Mouse (Mus musculus) embryonic facial prominence, embryonic 12.5 days (tissue): ENCODE measurements around the gene Gcg. TPM values are rescaled to one million over a fixed set of nuclear protein-coding genes. Genes with fewer than 3 reads are reported as not detected.

Experiments
- ATAC-seq: fragments of 200-750 bp; cut with Nextera tagmentation; 2 replicates; pipeline ENCODE4 v1.8.0; 2017; ENCODE audit not compliant: insufficient number of reproducible peaks, insufficient read depth, low FRiP score, low TSS enrichment
- H3K27ac ChIP-seq: fragments of 300-500 bp; sonication (generic); 2 replicates; pipeline ENCODE4 v1.5.1; 2016; ENCODE audit warnings: mild to moderate bottlenecking
- H3K27me3 ChIP-seq: fragments of 300-500 bp; sonication (generic); 2 replicates; pipeline ENCODE4 v1.6.1; 2016; ENCODE audit warnings: mild to moderate bottlenecking, moderate library complexity
- H3K36me3 ChIP-seq: fragments of 300-500 bp; sonication (generic); 2 replicates; pipeline ENCODE4 v1.6.1; 2016; ENCODE audit warnings: mild to moderate bottlenecking
- H3K4me1 ChIP-seq: fragments of 300-500 bp; sonication (generic); 2 replicates; pipeline ENCODE4 v1.6.1; 2016
- H3K4me2 ChIP-seq: fragments of 300-500 bp; sonication (generic); replicated peaks from 2 replicates; pipeline ENCODE4 v1.6.1; 2016; ENCODE audit warnings: mild to moderate bottlenecking, moderate library complexity
- H3K4me3 ChIP-seq: fragments of 300-500 bp; sonication (generic); 2 replicates; pipeline ENCODE4 v1.5.1; 2016; ENCODE audit warnings: mild to moderate bottlenecking
- H3K9ac ChIP-seq: fragments of 300-500 bp; sonication (generic); 2 replicates; pipeline ENCODE4 v1.6.1; 2016; ENCODE audit warnings: mild to moderate bottlenecking, moderate library complexity
- H3K9me3 ChIP-seq: fragments of 300-500 bp; sonication (generic); 2 replicates; pipeline ENCODE4 v1.6.1; 2016; ENCODE audit warnings: mild to moderate bottlenecking, moderate library complexity
- WGBS: fragments of 180-500 bp; shearing (Covaris S2); methylation state at CpG from one replicate; pipeline ENCODE4 v1.1.7; 2016; 5-methylcytosine and 5-hydroxymethylcytosine counted together
- polyA plus RNA-seq: library from polyadenylated mRNA; unstranded; fragments of >200 nt; fragmentation: Nextera tagmentation; extraction: Ambion mirVana; gene quantifications from 2 replicates; pipeline ENCODE4 v1.2.1, GENCODE M21; 2016

Gene Gcg
- polyA plus RNA-seq, 1 experiment from 2014 or later: 0.56 TPM

DNA sequence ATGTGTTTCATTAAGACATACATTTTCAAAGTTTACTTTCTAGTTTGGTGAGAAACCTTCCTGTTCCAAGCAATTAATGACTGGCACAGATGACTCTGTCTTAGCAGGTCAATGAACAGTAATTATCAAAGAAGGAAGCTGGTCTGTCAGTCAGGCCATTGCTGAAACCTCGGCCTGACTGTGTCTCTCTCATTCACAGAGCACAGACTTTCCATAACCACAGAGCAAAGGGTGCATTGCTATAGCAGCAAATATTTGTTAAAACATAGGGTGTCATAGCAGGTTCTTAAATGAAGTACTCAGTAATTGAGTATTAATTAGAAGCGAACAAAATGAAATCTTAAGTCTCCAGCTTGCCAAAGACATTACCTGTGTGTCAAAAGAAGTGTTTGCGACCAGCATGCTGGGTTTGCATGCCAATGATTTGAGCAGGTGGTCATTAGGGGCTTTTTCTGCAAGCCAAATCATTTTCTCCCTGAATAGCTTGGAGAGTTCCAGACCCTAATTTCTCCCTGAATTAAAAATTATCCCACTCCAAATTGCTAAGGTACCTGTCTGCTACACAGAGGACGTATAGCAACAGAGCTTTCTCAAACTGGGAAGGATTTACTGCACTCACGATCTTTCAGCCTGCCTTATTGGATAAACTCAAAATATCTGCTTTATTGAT is 14.0 kb upstream of the Gcg start:
- Histone ChIP-seq H3K9ac (no peak overlapping the region), H3K4me2 (no peak overlapping the region), H3K36me3 (no peaks in the 10 kb centered on the region), H3K27me3 (no peaks in the 10 kb centered on the region), H3K9me3 (no peaks in the 10 kb centered on the region), H3K4me3 (no peak overlapping the region), H3K4me1 (no peaks in the 10 kb centered on the region), H3K27ac (no peak overlapping the region)
- WGBS: 71% methylated on average over 5 of the region's 5 CpGs
- ATAC-seq: no peak

DNA sequence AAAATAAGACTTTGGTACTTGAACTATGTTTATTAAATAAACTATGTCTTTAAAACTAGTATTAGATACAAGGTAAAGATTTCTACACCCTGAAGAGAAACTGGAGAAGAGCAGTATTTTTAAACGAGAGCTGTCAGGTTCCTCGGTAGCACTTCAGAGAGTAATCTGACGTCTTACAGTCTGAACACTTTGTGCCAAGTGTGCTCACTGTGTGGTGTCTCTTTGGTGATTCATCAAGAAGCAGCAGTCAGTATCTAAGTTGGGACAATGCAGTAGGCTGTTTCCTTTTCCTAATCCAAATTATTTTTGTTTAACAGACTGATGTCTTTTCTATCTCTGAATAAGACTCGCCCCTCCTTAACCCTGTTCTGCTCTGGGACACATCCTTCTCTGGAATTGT is 12.0 kb upstream of the Gcg start:
- ATAC-seq: no peak
- H3K27ac ChIP-seq: no peak overlapping the region
- H3K4me1 ChIP-seq: no peaks in the 10 kb centered on the region
- H3K9me3 ChIP-seq: no peaks in the 10 kb centered on the region
- H3K4me2 ChIP-seq: no peak overlapping the region
- no peak overlapping the region for H3K4me3 ChIP-seq
- H3K9ac ChIP-seq: no peak overlapping the region
- whole genome bisulfite sequencing: 79% methylated on average over 4 of the region's 4 CpGs
- no peaks in the 10 kb centered on the region for H3K36me3 ChIP-seq
- no peaks in the 10 kb centered on the region for H3K27me3 ChIP-seq

DNA sequence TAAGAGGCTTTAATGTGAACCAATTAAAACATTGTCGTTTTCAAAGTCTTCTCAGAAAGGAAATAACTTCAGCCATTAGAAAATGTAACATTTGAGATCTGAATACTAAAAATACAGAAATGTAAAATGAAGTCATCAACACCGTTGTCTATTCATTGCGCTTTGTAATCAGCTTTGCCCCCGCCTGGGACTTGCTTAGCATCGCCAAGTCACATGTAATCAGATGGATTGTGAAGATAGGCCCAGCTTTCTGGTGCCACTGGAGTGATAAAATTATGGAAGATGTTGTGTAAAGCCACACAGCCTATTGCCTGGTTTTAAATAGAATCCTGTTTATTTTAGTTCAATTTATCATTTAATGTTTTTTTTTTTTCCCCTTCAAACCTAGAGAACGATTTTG is 6.4 kb upstream of the Gcg start:
- ATAC-seq: no peak
- Histone ChIP-seq H3K4me3 (no peak overlapping the region), H3K9ac (no peak overlapping the region), H3K9me3 (no peaks in the 10 kb centered on the region), H3K27ac (no peak overlapping the region), H3K4me1 (no peaks in the 10 kb centered on the region), H3K36me3 (no peaks in the 10 kb centered on the region), H3K4me2 (no peak overlapping the region), H3K27me3 (no peaks in the 10 kb centered on the region)
- WGBS: 82% methylated on average over 6 of the region's 6 CpGs

DNA sequence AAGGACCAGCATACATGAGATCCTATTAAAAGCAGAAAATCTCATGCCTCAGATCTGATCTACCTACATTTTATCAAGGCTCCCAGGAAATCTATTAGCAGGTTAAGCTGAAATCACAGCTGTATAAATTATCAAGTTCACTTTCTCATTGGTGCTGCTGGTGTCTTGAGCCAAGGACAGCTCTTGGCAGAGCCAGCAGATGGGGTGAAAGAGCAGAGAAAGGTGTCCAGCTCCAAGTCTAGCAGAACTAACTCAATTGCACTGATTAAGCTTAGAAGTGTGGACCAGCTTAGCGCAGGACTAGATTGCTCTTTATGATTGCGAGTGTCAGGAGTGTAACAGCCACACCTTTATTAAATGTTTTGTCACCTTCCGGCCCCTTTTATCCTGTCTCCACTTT is 1.5 kb upstream of the Gcg start:
- Histone ChIP-seq H3K4me1 (no peaks in the 10 kb centered on the region), H3K4me3 (no peak overlapping the region), H3K9me3 (no peaks in the 10 kb centered on the region), H3K27me3 (no peaks in the 10 kb centered on the region), H3K4me2 (no peak overlapping the region), H3K27ac (no peak overlapping the region), H3K9ac (no peak overlapping the region), H3K36me3 (no peaks in the 10 kb centered on the region)
- WGBS: 91% methylated on average over 3 of the region's 3 CpGs
- no peak for ATAC-seq

DNA sequence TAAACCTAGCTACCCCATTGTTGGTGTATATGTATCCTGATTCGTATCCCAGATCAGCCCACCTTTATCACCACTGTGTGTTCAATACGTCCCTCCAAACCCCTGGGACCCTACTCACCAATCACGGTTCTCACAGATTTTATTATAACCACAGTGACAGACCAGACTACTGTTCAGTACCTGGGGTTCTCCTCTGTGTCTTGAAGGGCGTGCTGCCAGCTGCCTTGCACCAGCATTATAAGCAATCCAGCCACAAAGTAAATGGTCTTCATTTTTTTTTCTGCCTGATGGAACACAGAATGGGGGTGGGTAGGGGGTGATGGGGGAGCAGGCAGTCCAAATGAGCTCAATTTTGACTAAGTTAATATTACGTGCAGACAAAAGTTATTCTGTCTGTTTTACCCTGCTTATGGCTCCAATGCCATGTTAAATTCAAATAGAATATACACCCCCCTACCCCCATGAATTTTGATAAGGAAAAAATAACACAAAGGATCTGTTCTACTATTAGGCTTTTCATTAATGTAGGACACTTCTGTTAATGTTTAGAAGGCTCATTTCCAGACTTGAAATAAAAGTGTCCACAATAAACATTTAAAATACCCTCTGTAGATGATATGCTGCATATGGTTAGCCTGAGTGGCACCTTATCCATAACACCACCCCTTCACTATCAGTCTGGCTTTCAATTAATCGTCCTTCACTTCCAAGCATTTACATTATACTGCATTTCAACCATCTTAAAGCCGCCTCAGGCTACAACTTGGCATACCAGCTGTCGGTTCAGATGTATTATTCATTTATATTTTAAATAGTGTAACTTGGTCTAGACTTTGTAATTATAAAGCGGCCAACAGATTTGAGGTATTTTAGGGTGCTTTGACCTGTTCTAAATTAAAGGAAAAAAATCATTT is 2.9 kb downstream of the Gcg start:
- no peak overlapping the region for H3K4me2 ChIP-seq
- no peak overlapping the region for H3K27ac ChIP-seq
- H3K9ac ChIP-seq: no peak overlapping the region
- no peaks in the 10 kb centered on the region for H3K4me1 ChIP-seq
- H3K4me3 ChIP-seq: no peak overlapping the region
- H3K36me3 ChIP-seq: no peaks in the 10 kb centered on the region
- H3K9me3 ChIP-seq: no peaks in the 10 kb centered on the region
- no peaks in the 10 kb centered on the region for H3K27me3 ChIP-seq
- no peak for ATAC-seq
- 68% methylated on average over 9 of the region's 9 CpGs for WGBS

DNA sequence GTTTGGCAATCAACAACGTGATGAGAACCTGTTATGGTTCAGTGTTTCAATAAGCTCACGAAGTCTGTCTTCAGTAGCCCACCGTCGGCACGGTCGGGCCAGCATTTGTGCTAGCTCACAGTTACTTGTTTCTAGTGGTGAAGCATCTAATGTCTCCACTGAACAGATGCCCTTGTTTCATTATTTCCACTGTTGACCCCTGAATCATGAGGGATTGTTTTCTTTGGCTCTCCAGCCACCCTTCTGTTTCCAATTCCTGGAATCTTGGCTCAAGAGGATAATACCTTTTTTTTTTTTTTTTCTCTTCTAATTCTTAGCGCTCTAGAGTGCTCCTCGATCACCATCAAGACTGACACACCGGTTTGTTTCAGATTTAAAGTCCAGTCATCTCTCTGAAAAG is 13.9 kb downstream of the Gcg start:
- H3K27ac ChIP-seq: no peak overlapping the region
- no peak overlapping the region for H3K4me3 ChIP-seq
- H3K9me3 ChIP-seq: no peaks in the 10 kb centered on the region
- H3K27me3 ChIP-seq: no peaks in the 10 kb centered on the region
- H3K9ac ChIP-seq: no peak overlapping the region
- H3K4me2 ChIP-seq: no peak overlapping the region
- H3K36me3 ChIP-seq: no peaks in the 10 kb centered on the region
- 76% methylated on average over 9 of the region's 9 CpGs for WGBS
- no peak for ATAC-seq
- no peaks in the 10 kb centered on the region for H3K4me1 ChIP-seq

DNA sequence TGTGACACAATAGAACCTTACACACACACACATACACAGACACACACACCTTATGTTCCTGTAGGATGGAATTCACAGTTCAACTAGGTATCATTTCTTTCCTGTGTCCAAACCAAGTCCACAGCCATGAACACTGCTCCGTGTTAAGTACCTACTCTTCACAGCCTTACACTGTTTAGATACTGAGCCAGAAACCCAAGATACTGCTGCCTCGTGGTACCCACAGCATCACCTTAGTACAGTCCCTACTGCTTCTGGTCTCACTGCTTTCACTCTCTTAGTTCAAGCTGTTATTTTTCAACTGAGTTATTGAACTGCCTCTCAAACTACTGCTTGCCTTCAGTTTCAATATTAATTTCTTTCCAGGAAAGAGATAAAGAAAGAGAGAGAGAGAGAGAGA is 20.2 kb downstream of the Gcg start:
- WGBS: 82% methylated on average over 2 of the region's 2 CpGs
- no peak overlapping the region for H3K27ac ChIP-seq
- no peaks in the 10 kb centered on the region for H3K27me3 ChIP-seq
- no peaks in the 10 kb centered on the region for H3K9me3 ChIP-seq
- H3K4me1 ChIP-seq: no peaks in the 10 kb centered on the region
- no peak overlapping the region for H3K9ac ChIP-seq
- no peaks in the 10 kb centered on the region for H3K36me3 ChIP-seq
- no peak overlapping the region for H3K4me2 ChIP-seq
- ATAC-seq: no peak
- no peak overlapping the region for H3K4me3 ChIP-seq

DNA sequence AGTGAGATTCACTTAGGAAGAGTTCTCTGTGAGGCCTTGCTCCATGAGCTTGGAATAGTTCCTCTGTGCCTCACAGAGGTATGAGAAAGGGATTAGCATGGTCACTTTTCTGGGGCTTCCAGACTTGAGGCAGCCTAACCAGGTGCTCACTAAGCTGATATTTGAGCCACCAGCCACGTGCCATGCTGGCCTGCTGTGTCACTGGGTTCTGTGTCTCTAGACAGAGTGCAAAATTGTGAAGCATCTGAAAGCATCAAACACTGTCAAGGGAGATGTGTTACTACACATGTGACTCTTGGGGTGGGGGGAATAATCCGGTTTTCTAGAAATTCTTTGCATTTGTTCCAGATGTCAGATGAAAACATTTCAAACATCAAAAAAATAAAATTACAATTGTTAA is 21.3 kb downstream of the Gcg start:
- H3K9me3 ChIP-seq: no peaks in the 10 kb centered on the region
- H3K4me1 ChIP-seq: no peaks in the 10 kb centered on the region
- no peak overlapping the region for H3K9ac ChIP-seq
- ATAC-seq: no peak
- no peaks in the 10 kb centered on the region for H3K27me3 ChIP-seq
- H3K27ac ChIP-seq: no peak overlapping the region
- 61% methylated on average over 2 of the region's 2 CpGs for WGBS
- no peak overlapping the region for H3K4me2 ChIP-seq
- no peak overlapping the region for H3K4me3 ChIP-seq
- H3K36me3 ChIP-seq: no peaks in the 10 kb centered on the region

DNA sequence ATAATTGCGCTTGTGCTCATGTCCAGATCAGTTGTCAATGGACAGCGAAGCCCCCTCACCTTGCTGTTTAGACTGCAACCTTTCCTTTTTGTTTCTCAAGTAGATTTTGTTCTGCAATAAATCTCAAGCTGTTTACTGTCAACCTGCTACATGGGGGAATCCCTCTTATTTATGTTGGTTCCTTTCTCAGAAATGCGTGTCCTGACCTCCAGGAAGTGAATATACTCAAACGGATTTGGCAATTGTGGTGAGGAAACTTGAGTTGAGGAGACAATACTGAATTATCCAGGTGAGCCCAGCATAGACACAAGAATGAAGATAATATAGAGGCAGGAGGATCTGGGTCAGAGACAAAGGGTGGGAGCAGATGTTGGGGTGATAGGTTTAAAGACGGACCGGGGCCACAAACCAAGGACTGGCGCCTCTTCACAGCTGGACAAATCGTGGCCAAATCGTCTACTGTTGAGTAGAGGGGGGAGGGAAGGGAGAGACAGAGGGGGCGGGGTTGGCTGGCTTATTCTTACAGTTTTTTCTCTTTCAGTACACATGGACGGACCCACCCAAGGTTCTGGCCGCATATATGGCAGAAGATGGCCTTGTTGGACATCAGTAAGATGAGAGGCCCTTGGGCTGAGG is 22.5 kb downstream of the Gcg start:
- Histone ChIP-seq H3K4me2 (no peak overlapping the region), H3K4me1 (no peaks in the 10 kb centered on the region), H3K27ac (no peak overlapping the region), H3K36me3 (no peaks in the 10 kb centered on the region), H3K4me3 (no peak overlapping the region), H3K9ac (no peak overlapping the region), H3K9me3 (no peaks in the 10 kb centered on the region), H3K27me3 (no peaks in the 10 kb centered on the region)
- no peak for ATAC-seq
- WGBS: 87% methylated on average over 12 of the region's 12 CpGs

DNA sequence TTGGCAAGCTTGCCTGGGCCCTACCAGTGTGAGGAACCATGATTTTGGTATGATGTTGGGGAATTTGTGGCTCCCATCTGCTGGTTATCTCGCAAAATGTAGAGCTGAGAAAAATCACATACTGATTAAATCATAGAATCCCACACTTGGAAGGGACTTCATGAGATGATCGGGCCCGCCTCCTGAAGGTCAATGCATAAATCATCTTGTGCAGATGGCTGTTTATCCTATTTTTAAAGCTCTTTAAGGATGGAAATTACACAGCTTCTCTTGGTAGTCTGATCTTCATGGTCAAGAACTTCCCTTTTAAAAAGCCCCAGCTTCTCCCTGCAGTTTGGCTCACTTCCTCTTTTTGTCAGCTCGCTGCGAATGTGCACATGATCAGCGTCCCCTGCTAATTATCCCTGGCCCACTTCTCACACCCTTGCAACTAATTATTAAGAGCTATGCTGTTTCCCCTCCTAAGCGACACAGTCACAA is 23.2 kb downstream of the Gcg start:
- ATAC-seq: no peak

DNA sequence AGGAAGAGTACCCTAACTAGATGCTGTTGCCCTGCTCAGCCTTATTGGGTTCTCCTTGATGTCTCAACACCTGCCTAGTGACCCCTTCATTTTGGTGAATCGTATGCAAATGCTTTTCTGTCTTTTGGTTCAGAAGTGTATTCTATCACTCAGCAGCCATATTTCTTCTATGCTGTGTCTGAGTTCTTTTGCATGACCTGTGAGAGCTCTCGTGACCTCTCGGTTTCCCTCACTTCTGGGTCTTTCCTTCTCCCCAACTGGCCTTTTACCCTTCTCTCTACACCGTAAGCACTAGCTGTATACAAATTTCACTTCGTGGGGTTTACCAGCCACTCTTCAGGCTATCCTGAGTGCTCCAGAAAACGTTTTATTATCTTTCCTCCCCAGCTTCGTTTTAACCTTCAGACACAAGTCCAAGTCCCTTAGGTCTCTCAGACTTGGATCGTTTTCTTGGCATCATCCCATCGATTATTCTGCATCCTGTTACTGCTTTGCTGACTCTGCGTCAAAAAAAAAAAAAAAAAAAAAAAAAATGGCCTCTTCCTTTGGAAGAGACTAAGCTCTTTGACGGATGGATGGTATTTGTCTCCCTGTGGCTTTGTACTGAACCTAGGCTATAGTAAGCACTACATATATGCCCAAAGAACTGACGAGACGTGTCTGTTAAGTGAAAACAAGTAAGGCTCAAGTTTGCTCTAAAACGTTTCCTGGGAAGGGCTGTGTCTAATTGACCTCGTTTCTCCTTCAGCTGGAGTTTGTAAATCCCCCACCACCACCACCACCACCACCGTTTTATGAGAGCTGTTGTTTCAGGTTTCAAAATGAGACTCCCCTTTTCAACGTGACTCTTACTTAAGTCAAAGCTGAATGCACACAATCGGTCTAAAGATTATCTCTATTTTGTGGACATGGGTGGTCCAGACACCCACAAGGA is 23.9 kb downstream of the Gcg start:
- Histone ChIP-seq H3K4me2 (no peak overlapping the region), H3K27me3 (no peaks in the 10 kb centered on the region), H3K9me3 (no peaks in the 10 kb centered on the region), H3K36me3 (no peaks in the 10 kb centered on the region), H3K27ac (no peak overlapping the region), H3K4me1 (no peaks in the 10 kb centered on the region), H3K9ac (no peak overlapping the region), H3K4me3 (no peak overlapping the region)
- WGBS: 62% methylated on average over 18 of the region's 18 CpGs
- ATAC-seq: no peak

More for the DNA sequence above, 23.2 kb downstream of the Gcg start:
- Histone ChIP-seq H3K27ac (no peak overlapping the region), H3K27me3 (no peaks in the 10 kb centered on the region), H3K36me3 (no peaks in the 10 kb centered on the region), H3K9me3 (no peaks in the 10 kb centered on the region), H3K4me1 (no peaks in the 10 kb centered on the region), H3K4me2 (no peak overlapping the region), H3K4me3 (no peak overlapping the region), H3K9ac (no peak overlapping the region)
- 86% methylated on average over 7 of the region's 7 CpGs for WGBS
